Mouse (Mus musculus) granulocyte monocyte progenitor cell, adult 5-6 weeks (primary cell): ENCODE measurements around the gene Myof. TPM values are rescaled to one million over a fixed set of nuclear protein-coding genes. Genes with fewer than 3 reads are reported as not detected.

Source experiments
- ATAC-seq: replicated peaks from 2 replicates; pipeline ENCODE4 v1.8.0; 2016; ENCODE audit warnings: mild to moderate bottlenecking, moderate TSS enrichment, inconsistent platforms; ENCODE audit not compliant: poor library complexity, severe bottlenecking
- total RNA-seq, 2 experiments: library from RNA; stranded (forward) in 1 of 2; stranded (reverse) in 1 of 2; fragments of 200-712, 200-1000 nt in 1 of 2; fragments of >200 nt in 1 of 2; fragmentation: Nextera tagmentation in 1 of 2; gene quantifications; 2 replicates each; pipeline ENCODE4 v1.2.3; 2014 to 2017

Myof gene
- total RNA-seq, 2 experiments from 2014 or later = 1.0 to 6.7 TPM

DNA sequence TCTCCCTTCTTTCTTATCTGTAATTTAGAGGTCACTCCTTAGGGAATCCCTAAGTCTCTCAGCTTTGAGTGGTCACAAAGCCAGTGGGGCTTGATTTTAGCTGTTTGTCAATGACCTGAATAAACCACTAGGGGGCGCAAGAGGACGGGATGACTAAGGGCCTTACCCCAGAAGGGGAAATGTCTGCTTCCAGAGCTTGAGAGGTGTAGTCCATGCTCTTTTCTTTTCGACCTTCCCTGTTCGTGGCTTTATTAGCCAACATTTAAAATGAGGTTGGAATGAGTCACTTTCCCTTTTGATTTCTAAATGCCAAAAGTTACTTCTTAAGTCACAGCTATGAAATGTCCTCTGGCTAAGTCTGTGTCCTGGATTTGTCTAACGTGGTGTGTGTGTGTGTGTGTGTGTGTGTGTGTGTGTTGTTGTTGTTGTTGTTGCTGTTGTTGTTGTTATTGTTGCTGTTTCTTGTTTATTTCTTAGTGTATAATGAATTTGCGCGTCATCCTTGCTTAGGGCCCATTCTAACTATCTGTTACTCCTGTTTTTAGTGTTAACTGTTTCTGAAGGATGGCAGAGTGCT is 87.9 kb downstream of the Myof start:
- peak; percentile 93 for ATAC-seq

DNA sequence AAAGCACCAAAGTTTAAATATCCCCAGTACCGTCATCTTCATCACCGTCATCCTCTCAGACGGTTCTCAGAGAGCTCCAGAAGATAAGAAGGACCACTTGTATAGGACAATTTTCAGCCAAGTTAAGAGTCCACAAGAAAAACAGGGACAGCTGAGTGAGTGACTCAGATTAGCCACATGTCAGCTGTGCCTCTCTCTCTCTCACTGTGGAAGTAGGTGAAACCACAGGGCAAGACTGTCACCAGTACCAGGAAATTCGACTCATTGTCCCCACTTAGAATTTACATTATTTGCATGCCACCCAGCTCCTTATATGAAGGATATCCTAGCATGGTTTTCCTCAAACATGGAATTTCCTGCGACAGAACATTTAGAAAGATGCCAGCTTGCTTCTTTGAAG is 88.6 kb downstream of the Myof start:
- no peak for ATAC-seq

GRCm38 (mm10) chr19:37954236-37954635 is 89.1 kb downstream of the Myof start:
- no peak for ATAC-seq

DNA sequence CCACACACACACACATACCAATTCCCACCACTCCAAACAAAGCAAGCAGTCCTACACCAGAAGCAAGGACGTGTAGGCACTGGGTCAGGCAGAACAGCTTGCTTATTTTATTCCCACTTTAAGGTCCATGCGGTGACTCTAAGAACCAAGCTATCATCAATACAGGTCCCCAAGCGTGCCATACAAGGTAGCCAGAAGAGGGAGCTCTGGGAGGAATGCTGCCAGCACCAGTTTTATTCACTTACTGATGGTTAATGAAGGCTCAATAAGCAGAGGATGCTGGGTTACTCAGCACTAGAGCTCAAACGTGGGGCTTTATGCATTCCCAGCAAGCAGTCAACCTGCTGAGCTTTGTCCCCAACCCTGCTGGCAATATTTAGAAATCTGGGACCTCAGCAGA is 96.7 kb downstream of the Myof start:
- no peak for ATAC-seq

DNA sequence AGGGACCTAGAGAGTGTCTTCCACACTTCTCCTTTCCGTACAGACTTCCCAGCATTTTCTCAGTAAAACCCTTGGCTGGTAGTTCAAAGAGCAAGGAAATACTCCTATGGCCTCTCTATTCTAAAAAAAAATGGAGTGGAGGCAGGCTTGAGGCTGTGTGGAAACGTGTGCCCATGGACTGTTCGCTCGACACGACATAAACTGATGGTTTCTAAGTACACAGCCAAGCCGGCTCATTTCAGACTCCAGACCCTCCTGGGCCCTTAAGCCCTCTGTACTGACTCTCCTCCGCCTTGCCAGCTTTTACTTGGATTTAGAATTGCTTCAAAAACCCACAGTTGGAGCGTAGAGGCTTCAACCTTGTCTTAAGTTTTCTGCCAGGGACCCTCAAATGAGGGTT is 97.3 kb downstream of the Myof start:
- ATAC-seq = no peak

DNA sequence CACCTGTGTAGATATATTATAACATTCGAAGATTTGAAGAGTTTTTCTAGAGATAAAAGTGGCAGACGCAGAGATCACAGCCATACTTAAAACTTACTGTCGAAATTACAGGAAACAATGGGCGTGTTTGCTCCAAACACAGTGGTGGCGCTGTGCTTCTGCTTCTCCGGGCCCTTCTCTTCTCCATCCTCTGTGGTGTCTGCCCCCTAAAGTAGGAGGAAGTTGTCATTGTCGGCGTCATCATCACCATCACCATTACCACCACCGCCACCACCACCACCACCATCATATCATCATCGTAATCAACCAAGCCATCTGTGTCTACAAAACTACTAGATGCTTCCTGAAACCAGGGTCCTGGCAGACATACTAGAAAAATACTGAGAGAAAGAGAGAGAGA is 104.2 kb downstream of the Myof start:
- peak; percentile 61 for ATAC-seq

- ATAC-seq = no peak
These were observed 106.3 kb downstream of the Myof start for GRCm38 (mm10) chr19:37937092-37937491.

GRCm38 (mm10) chr19:37934640-37935039 is 108.7 kb downstream of the Myof start:
- ATAC-seq = no peak

- no peak for ATAC-seq
These were observed 111.2 kb downstream of the Myof start for GRCm38 (mm10) chr19:37932198-37932597.

- ATAC-seq = no peak
These were observed 115.5 kb downstream of the Myof start for GRCm38 (mm10) chr19:37927911-37928310.

- ATAC-seq = peak; percentile 58
These were observed 118.1 kb downstream of the Myof start for GRCm38 (mm10) chr19:37925323-37925722.

- ATAC-seq = no peak
These were observed 119.1 kb downstream of the Myof start for GRCm38 (mm10) chr19:37924266-37924665.

GRCm38 (mm10) chr19:37921098-37921497 is 122.3 kb downstream of the Myof start:
- no peak for ATAC-seq

DNA sequence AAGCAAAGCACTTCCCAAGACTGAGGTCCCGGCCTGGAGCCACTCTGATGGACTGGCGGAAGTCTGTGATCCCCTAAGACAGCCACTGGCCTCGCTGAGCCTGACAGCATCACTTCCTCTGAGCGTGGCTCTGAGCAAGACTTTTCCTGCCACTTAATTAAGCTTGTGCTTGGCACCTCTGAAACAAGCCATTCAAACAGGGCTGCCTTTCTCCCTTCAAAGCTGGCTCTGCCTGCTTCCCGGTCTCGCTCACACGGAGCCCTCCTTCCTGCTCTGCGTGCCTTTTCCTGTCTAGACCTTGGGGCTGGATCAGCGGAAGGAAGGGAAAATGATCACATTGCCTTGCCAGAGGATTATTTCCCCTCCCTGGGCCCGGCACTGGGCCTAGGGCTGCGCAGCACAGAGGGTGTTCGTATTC is 124.9 kb downstream of the Myof start:
- no peak for ATAC-seq

DNA sequence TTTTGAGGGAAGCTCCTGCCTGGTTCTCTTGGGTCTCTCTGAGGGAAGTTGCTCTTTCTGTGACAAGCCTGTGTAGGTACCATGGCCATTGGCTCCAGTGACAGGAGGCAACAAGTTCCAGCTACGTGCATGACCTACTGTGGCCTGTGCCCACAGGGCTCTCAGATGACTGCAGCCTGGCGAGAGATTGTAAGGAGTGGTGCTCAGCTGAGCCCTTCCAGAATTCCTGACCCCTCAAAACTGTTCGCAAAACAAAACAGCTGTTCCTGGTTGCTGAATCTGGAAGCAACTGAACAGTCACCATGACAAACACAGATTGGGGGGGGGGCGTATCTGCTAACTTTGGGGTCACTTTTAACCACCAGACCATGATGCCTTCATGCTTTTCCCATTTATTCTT is 129.1 kb downstream of the Myof start:
- ATAC-seq = no peak

GRCm38 (mm10) chr19:37912501-37912900 is 130.9 kb downstream of the Myof start:
- no peak for ATAC-seq

DNA sequence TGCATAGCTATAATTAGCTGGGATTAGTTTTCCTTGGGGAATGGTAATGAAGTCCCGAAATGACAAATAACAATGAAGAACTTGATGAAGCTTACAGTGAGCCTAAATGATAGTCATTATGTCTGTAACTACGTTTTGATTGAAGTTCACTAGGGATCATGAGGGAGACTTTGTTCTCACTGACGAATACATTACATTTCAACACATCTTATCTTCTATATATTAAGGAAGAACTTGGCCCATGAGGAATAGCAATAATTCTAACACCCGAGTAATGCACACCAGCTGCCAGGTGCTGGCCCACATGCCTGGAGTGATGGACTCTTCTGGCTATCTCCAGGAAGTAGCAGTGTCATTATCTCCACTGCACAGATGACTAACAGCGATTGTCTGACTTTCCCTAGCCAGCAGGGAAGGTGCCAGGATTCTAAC is 133.5 kb downstream of the Myof start:
- ATAC-seq = no peak

DNA sequence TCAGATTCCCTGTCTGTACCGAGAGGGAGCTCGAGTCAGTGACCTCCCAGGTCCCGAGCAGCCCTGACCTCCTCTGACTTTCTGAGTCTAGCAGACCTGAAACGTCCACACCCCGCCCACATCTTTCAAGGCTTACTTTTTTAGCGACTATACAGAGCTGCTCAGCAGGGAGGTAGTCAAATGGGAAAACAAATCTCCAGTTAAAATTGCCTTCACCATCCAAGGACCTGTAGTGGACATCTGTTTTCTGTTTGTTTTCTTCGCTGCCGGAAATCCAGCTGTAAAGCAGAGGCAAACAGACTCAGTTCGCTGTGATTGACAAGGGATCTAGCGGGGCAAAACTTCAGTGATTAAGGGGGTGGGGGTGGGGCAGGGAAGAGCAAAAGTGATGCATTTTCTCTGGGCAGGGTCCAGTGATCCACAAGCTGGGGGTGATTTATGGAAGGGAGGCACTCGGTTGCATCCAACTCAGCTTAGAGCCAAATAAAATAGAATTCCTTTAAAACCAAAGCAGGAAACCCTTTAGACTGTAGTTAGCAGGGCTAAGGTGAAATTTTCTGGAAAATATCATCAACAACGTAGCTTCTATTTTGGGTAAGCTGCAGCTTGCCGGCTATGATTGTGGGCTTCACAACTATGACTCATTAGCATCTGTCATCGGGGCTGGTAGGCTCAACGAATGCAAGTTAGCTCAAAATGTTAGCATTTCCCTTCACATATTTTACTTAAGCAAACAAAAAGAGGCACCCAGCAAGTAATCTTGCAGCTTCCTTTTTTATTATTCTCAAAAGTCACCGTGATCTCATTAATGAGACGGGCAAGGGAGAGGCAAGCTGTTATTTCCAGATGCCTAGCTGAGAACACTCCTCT is 135.7 kb downstream of the Myof start:
- no peak for ATAC-seq

DNA sequence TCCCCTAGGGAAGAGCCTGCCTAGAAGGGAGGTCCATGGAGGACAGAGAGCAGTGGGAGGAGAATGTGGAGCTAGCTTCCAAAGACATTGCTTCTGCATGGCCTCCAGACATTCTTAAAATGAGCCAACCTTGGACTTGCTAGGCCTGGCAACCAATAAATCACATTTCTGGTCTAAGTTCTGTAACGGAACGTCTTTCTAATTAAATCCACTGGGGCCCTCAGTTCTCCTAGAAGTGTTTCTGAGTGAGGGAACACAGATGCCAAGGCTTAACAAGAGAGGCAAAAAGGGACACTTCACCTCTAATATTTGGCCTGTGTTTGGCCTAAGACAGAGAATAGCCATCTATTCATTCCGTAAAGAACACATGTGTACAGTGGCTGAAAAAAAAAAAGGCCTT is 136.5 kb downstream of the Myof start:
- no peak for ATAC-seq

DNA sequence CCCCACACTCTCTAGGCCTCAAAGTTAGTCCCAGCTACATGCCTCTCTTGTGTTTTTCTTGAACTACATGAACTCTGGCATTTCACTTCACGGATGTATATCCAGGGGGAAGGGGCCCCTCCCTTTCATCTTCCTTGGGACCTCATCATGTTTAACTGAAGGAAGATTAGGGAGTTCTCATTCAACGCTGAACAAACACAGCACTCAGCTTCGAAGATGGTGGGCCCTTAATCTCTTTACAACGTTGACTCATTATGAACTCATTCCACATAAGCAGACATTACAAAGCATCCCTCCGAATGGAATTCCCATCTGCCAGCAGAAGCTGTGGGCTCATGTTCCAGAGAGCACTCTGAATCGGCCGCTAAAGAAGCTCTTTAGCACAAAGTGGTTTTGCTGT is 147.3 kb downstream of the Myof start:
- ATAC-seq = no peak

DNA sequence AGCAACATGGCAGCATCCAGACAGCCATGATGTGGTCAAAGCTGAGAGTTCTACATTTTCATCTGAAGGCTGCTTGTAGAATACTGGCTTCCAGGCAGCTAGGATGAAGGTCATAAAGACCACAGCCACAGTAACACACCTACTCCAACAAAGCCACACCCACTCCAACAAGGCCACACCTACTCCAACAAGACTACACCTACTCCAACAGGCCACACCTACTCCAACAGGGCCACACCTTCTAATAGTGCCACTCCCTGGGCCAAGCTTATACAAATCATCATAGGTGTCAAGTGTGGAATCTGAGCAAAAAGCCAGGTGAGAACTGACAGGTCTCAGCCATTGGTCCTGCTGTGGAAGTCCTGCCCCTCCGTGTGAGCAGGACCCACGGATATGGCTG is 152.4 kb downstream of the Myof start:
- no peak for ATAC-seq
